Mouse (Mus musculus) MEL (cell line): ENCODE results near the gene Gm10770.
A peak's percentile ranks its signal among the peaks of the same experiment; 100 is the strongest.

ENCODE experiments used
- CTCF ChIP-seq, 3 experiments: IDR thresholded peaks in 2 of 3; conservative IDR thresholded peaks in 1 of 3; 2 replicates each; pipeline ENCODE4 v1.5.1; 2011 to 2012; ENCODE audit warnings: low read length in 3 of 3, low read depth in 2 of 3, mild to moderate bottlenecking in 2 of 3, improper control_type of control experiment in 1 of 3, inconsistent platforms in 1 of 3, mixed read lengths in 1 of 3, moderate library complexity in 1 of 3; ENCODE audit not compliant: control insufficient read depth in 1 of 3, insufficient read depth in 1 of 3, poor library complexity in 1 of 3, severe bottlenecking in 1 of 3
- GABPA ChIP-seq: IDR thresholded peaks from 2 replicates; pipeline ENCODE4 v1.6.1; 2012; ENCODE audit warnings: low read depth, mild to moderate bottlenecking, inconsistent platforms, low read length, improper control_type of control experiment, moderate library complexity
- GATA1 ChIP-seq: IDR thresholded peaks from 2 replicates; pipeline ENCODE4 v1.6.1; 2011; ENCODE audit warnings: low read depth, low read length, improper control_type of control experiment
- JUND ChIP-seq: IDR thresholded peaks from 2 replicates; pipeline ENCODE4 v1.6.1; 2011; ENCODE audit warnings: low read depth, mild to moderate bottlenecking, improper control_type of control experiment, low read length
- MAFK ChIP-seq: IDR thresholded peaks from 2 replicates; pipeline ENCODE4 v1.6.1; 2011; ENCODE audit warnings: low read depth, mild to moderate bottlenecking, low read length, improper control_type of control experiment, borderline replicate concordance
- POLR2A ChIP-seq, 2 experiments: IDR thresholded peaks; 2 replicates each; pipeline ENCODE4 v1.6.1; 2011 to 2012; ENCODE audit warnings: low read length in 2 of 2, mild to moderate bottlenecking in 2 of 2, control low read depth in 1 of 2, improper control_type of control experiment in 1 of 2, low read depth in 1 of 2, moderate library complexity in 1 of 2; ENCODE audit not compliant: control insufficient read depth in 1 of 2, insufficient read depth in 1 of 2, poor library complexity in 1 of 2
- POLR2AphosphoS5 ChIP-seq: IDR thresholded peaks from 2 replicates; pipeline ENCODE4 v1.6.1; 2012; ENCODE audit warnings: low read depth, borderline replicate concordance, mild to moderate bottlenecking, inconsistent platforms, low read length, moderate library complexity, mixed read lengths
- TAL1 ChIP-seq: IDR thresholded peaks from 2 replicates; pipeline ENCODE4 v1.6.1; 2012; ENCODE audit warnings: mild to moderate bottlenecking, inconsistent platforms, low read length, moderate library complexity, mixed read lengths
- ZKSCAN1 ChIP-seq: IDR thresholded peaks from 2 replicates; pipeline ENCODE4 v1.6.1; 2012; ENCODE audit warnings: low read depth, mild to moderate bottlenecking, inconsistent platforms, low read length, improper control_type of control experiment, moderate library complexity

DNA sequence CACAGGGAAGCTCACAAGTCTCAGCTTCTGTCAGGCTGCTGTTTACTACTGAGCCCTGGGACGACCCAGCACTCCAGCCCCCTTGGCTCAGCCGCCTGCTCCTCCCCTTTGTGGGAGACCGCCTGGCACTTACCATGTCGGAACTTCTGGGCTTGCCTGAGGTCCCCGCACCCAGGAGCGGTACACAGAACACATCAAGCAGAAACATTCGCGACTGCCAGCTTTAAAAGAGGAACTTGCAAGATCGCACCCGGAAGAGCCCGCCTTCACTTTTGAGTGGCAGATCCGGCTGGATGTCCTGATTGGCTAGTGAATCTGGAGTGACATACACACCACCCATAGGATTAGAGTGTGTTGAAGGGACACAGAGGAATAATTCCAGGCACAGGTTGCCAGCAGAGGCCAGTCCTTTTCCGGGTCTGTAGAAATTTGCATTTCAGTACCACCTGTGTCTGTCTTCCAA lies 43.0 kb downstream of the Gm10770 start, which contains the start of gene Zfp120:
- no peak for TF ChIP-seq TAL1
- TF ChIP-seq GABPA, result no peak
- TF ChIP-seq POLR2AphosphoS5, result no peak
- TF ChIP-seq JUND, result no peak
- no peak for TF ChIP-seq MAFK
- TF ChIP-seq POLR2A (IDR thresholded peaks at IDR 0.05; ENCODE audit: control insufficient read depth in 1 of 2, insufficient read depth in 1 of 2, low read depth in 1 of 2, low read length in 2 of 2, poor library complexity in 1 of 2), result peak in 1 of 2 experiments; percentile 81; a peak in 2 of 4 replicates
- no peak for TF ChIP-seq ZKSCAN1
- TF ChIP-seq CTCF (IDR thresholded peaks at IDR 0.05 in 2 of 3, conservative IDR thresholded peaks at IDR 0.05 in 1 of 3; ENCODE audit: control insufficient read depth in 1 of 3, insufficient read depth in 1 of 3, low read depth in 2 of 3, low read length in 3 of 3, poor library complexity in 1 of 3, severe bottlenecking in 1 of 3), result no peak
- TF ChIP-seq GATA1, result no peak
